Mouse (Mus musculus) liver, adult 2 months (tissue): ENCODE data around the gene Gm49383. TPM values are rescaled to one million over a fixed set of nuclear protein-coding genes. Genes with fewer than 3 reads are reported as not detected.

Experiments used
- DNase-seq: peaks from one replicate; pipeline ENCODE4 v3.0.0-alpha.2; 2011; ENCODE audit warnings: low read depth, low spot score; ENCODE audit errors: extremely low read depth
- H3K27ac ChIP-seq: fragments of 200-500 bp; replicated peaks from 2 replicates; pipeline ENCODE4 v1.5.1; 2012; ENCODE audit warnings: low read depth, mild to moderate bottlenecking, control low read depth, inconsistent platforms, low read length; ENCODE audit not compliant: insufficient read depth
- H3K27me3 ChIP-seq: fragments of 200-500 bp; 2 replicates; pipeline ENCODE4 v1.6.1; 2012; ENCODE audit warnings: mild to moderate bottlenecking, moderate library complexity, low read length, inconsistent platforms; ENCODE audit not compliant: control insufficient read depth, insufficient read depth
- H3K36me3 ChIP-seq: fragments of 200-500 bp; 2 replicates; pipeline ENCODE4 v1.6.1; 2012; ENCODE audit warnings: low read length, inconsistent platforms; ENCODE audit not compliant: control insufficient read depth, insufficient read depth
- H3K4me1 ChIP-seq: fragments of 200-500 bp; 2 replicates; pipeline ENCODE4 v1.6.1; 2011; ENCODE audit warnings: low read length; ENCODE audit not compliant: control insufficient read depth, insufficient read depth
- H3K4me3 ChIP-seq: fragments of 200-500 bp; 2 replicates; pipeline ENCODE4 v1.5.1; 2011; ENCODE audit warnings: low read depth, mild to moderate bottlenecking, control low read depth, low read length, moderate library complexity; ENCODE audit not compliant: insufficient read depth
- H3K79me2 ChIP-seq: fragments of 200-500 bp; 2 replicates; pipeline ENCODE4 v1.6.1; 2012; ENCODE audit warnings: inconsistent platforms, mild to moderate bottlenecking, low read length, moderate library complexity; ENCODE audit not compliant: control insufficient read depth, insufficient read depth
- H3K9ac ChIP-seq: fragments of 200-500 bp; 2 replicates; pipeline ENCODE4 v1.6.1; 2012; ENCODE audit warnings: low read depth, mild to moderate bottlenecking, control low read depth, inconsistent platforms, low read length
- CTCF ChIP-seq: fragments of 200-500 bp; IDR thresholded peaks from 2 replicates; pipeline ENCODE4 v1.5.1; 2011; ENCODE audit warnings: low read depth, low read length, control low read depth
- POLR2A ChIP-seq: fragments of 200-500 bp; IDR thresholded peaks from 2 replicates; pipeline ENCODE4 v1.6.1; 2011; ENCODE audit warnings: low read length, control low read depth; ENCODE audit not compliant: insufficient read depth; ENCODE audit errors: extremely low read depth
- WGBS: fragments of 180-500 bp; shearing (Covaris S2); methylation state at CpG from one replicate; pipeline ENCODE4 v1.1.7; 2018; 5-methylcytosine and 5-hydroxymethylcytosine counted together
- polyA plus RNA-seq: library from polyadenylated mRNA; depleted of rRNA; stranded (reverse); fragments of >200 nt; gene quantifications from 2 replicates; pipeline ENCODE4 v1.2.3, GENCODE M21; 2012
- total RNA-seq: library from RNA; depleted of rRNA; stranded (reverse); fragments of >200 nt; gene quantifications from 2 replicates; pipeline ENCODE4 v1.2.3, GENCODE M21; 2014

Gene Gm49383
- total and polyA plus RNA-seq, 2 experiments: 1.8 to 2.4 TPM

DNA sequence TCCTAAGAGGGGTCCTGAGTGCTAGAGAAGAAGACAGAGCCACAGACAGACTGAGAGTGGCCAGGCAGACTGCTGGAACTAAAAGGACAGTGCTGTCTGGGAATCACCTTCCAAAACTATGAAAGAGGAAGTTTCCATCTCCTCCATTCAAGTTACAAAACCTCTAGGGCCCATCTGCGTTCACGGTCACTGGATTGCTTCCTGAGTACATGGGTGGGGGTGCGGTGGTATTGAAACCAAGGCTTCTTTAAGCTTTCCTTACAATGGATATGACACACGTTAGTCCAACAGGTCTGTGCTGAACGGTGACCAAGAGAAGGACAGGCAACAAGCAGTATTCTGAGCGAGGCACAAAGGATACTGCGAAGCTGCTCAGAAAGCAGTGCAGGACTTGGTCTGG is 17.5 kb upstream of the Gm49383 start:
- Histone ChIP-seq H3K27me3 (no peaks in the 10 kb centered on the region), H3K4me1 (no peaks in the 10 kb centered on the region), H3K27ac (no peak overlapping the region), H3K4me3 (no peak overlapping the region), H3K9ac (no peak overlapping the region), H3K36me3 (no peaks in the 10 kb centered on the region), H3K79me2 (no peaks in the 10 kb centered on the region)
- 92% methylated on average over 7 of the region's 7 CpGs for WGBS
- no peak for TF ChIP-seq POLR2A
- TF ChIP-seq CTCF: no peak
- DNase-seq: no peak

DNA sequence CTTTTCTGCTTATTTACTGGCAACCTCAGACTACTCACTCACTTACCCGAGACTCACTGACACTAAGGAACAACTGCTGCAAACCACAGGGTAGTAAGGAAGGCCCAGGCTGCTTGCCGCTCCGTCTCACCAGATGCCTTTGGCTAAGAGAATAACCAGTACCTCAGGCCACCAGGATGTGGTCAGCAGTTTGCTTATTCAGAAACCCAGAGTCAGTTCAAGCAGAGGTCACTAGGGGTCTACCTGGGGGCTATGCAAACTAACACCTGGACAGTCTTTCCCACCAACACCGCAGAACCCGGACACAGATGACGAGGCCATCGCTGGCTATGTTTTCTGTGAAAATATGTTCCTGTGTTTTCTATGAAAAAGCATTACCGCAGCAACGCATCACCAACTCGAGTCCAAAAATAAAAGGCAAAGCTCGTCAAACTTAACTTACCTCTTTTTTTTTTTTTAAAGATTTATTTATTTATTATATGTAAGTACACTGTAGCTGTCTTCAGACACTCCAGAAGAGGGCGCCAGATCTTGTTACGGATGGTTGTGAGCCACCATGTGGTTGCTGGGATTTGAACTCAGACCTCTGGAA is 16.4 kb upstream of the Gm49383 start:
- Histone ChIP-seq H3K79me2 (no peaks in the 10 kb centered on the region), H3K4me3 (no peak overlapping the region), H3K27me3 (no peaks in the 10 kb centered on the region), H3K27ac (no peak overlapping the region), H3K9ac (no peak overlapping the region), H3K36me3 (no peaks in the 10 kb centered on the region), H3K4me1 (no peaks in the 10 kb centered on the region)
- WGBS: 95% methylated on average over 13 of the region's 13 CpGs
- no peak for DNase-seq
- TF ChIP-seq CTCF (no peak), POLR2A (no peak)

DNA sequence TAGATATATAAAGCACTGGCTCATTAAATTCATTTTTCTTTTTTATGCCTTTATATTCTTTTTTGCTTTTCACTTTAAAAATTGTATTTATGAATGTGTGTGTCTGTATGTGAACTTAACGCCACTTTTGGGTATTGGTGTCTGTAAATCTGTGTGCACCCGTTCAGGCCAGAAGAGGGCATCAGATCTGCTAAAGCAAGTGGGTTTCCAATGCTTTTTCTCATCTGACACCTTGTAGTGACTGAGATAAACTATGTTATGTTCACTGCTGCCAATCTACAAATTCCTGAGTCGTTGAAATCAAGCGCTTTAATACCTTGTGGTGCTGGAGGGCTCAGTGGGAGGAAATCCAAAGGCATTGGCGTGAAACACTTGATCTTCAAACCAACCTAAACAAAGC is 14.2 kb upstream of the Gm49383 start:
- H3K4me3 ChIP-seq: no peak overlapping the region
- no peaks in the 10 kb centered on the region for H3K79me2 ChIP-seq
- H3K36me3 ChIP-seq: no peaks in the 10 kb centered on the region
- H3K27ac ChIP-seq: no peak overlapping the region
- 85% methylated on average over 5 of the region's 5 CpGs for WGBS
- TF ChIP-seq CTCF: no peak
- no peak for TF ChIP-seq POLR2A
- H3K27me3 ChIP-seq: no peaks in the 10 kb centered on the region
- no peaks in the 10 kb centered on the region for H3K4me1 ChIP-seq
- DNase-seq: no peak
- H3K9ac ChIP-seq: no peak overlapping the region

DNA sequence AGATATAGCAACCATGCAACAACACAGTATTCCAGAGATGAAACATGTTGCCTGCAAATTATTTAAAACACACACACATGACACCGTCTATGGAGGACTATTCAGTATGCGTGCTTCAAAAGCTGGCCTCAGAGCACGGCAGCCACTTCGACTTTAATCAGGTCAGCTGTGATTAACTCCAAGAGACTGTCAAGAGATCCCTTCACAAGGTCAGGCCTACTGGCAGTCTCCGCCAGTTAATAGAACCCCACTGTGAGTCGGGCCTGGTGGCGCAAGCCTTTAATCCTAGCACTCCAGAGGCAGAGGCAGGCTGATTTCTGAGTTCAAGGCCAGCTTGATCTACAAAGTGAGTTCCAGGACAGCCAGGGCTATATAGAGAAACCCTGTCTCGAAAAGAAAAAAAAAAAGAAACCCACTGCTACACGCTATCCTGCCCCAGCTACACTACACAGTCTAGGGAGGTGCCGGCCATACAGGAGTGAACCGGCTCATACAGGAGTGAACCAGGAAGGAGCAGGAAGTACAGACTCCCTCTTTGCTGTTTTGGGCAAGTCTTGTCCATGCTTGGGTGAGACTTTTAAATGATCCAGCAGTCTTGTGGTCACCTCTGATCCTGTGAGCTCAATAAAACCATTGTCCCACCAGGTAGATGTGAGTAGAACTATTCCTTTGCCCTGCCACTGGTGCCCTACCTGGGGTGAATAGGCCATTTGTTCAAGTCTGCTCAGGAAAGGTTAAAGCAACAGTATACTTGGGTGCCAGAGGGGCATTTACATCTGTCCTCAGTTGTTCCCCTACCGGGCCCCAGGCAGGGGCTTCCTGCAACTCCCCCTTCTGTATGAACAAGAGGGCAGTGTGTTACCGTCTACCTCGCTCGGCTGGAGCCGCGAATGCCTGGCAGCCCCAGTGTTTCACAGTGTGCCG is 13.4 kb upstream of the Gm49383 start:
- TF ChIP-seq CTCF: no peak
- TF ChIP-seq POLR2A: no peak
- Histone ChIP-seq H3K79me2 (no peaks in the 10 kb centered on the region), H3K4me1 (no peaks in the 10 kb centered on the region), H3K27ac (no peak overlapping the region), H3K27me3 (no peaks in the 10 kb centered on the region), H3K9ac (no peak overlapping the region), H3K36me3 (no peaks in the 10 kb centered on the region), H3K4me3 (no peak overlapping the region)
- 94% methylated on average over 18 of the region's 18 CpGs for WGBS
- no peak for DNase-seq

DNA sequence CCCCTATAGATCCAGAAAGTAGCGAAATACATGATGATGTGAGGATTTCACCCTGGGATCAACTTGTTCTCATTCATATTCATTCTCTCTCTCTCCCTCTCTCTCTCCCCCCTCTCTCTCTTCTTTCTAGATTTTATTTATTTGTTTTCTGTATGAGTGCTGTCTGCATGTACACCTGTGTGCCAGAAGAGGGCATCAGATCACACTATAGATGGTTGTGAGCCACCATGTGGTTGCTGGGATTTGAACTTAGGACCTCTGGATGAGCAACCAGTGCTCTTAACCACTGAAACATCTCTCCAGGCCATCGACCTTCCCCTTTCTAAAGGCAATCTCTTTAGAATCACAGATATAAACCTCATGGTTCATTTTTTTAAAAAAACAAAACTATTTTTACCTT is 11.6 kb upstream of the Gm49383 start:
- TF ChIP-seq POLR2A (no peak), CTCF (no peak)
- H3K9ac ChIP-seq: no peak overlapping the region
- no peaks in the 10 kb centered on the region for H3K27me3 ChIP-seq
- no peak for DNase-seq
- no peaks in the 10 kb centered on the region for H3K79me2 ChIP-seq
- no peaks in the 10 kb centered on the region for H3K36me3 ChIP-seq
- WGBS: 90% methylated on average over 2 of the region's 2 CpGs
- H3K4me3 ChIP-seq: no peak overlapping the region
- H3K27ac ChIP-seq: no peak overlapping the region
- H3K4me1 ChIP-seq: no peaks in the 10 kb centered on the region

GRCm38 (mm10) chr12:69207926-69208325 is 11.0 kb upstream of the Gm49383 start:
- no peaks in the 10 kb centered on the region for H3K27me3 ChIP-seq
- no peak overlapping the region for H3K27ac ChIP-seq
- H3K79me2 ChIP-seq: no peaks in the 10 kb centered on the region
- no peak for DNase-seq
- 97% methylated on average over 7 of the region's 7 CpGs for WGBS
- H3K9ac ChIP-seq: no peak overlapping the region
- no peak overlapping the region for H3K4me3 ChIP-seq
- H3K4me1 ChIP-seq: no peaks in the 10 kb centered on the region
- TF ChIP-seq POLR2A: no peak
- TF ChIP-seq CTCF: no peak
- H3K36me3 ChIP-seq: no peaks in the 10 kb centered on the region
